Mouse (Mus musculus) E14TG2a.4 (cell line): ENCODE results near the gene Adgrf5.

Experiments
- CTCF ChIP-seq: conservative IDR thresholded peaks from 2 replicates; pipeline ENCODE4 v1.5.1; 2014; ENCODE audit warnings: low read length
- NANOG ChIP-seq: IDR thresholded peaks from 2 replicates; pipeline ENCODE4 v1.6.1; 2014; ENCODE audit warnings: borderline replicate concordance, low read length, mixed read lengths
- POU5F1 ChIP-seq: IDR thresholded peaks from 2 replicates; pipeline ENCODE4 v1.6.1; 2014; ENCODE audit warnings: low read length, borderline replicate concordance

DNA sequence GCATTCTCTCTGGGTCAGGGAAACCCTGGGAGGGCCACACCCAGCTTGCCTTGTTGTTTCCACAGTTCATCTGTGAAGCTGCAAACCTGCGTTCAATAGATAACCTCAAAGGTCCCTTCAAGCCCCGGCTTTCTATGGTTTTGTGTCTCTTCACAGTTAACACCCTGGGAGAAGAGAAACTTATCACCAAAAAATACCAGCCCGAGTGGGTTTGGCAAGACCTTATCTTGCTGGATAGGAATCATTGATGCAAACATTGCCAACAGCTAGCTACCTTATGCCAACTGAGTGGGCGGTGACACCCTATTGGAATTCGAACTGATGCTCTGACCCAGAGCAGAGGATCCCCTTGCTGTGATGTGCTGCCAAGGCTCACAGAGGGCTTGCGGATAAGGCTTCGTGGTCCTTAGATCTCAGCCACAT lies 30.5 kb upstream of the Adgrf5 start:
- no peak for TF ChIP-seq NANOG
- no peak for TF ChIP-seq CTCF
- TF ChIP-seq POU5F1: no peak
